Mouse (Mus musculus): Measurements from ENCODE around the gene Mlh3. TPM values are rescaled to one million over a fixed set of nuclear protein-coding genes. Genes with fewer than 3 reads are reported as not detected.

Gene Mlh3
- polyA plus RNA-seq, 1 experiment from 2014 or later = 11.2 TPM

DNA sequence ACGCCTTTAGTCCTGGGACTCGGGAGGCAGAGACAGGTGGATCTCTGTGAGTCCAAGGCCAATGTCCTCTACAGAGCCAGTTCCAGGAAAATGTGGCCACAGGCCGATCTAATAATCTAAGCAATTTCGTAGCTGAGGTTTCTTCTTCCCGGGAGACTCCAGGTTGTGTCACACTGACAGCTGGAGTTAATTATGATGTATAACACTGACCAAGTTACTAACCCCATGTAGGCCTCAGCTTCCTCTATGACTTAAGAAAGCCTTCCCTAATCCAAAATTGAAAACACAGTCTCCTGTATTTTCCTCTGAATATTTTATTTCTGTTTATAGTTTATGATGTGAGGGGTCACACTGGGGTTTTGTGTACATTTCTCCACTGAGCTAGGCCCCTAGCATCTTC, 55.4 kb downstream of the Mlh3 start:
- no peak for ATAC-seq (ENCODE audit: low FRiP score)
- H3K27me3 ChIP-seq = no peaks in the 10 kb centered on the region
- no peak overlapping the region for H3K27ac ChIP-seq
- peaks cover 10% of the 10 kb centered on the region for H3K4me1 ChIP-seq
- H3K9ac ChIP-seq = no peak overlapping the region
- H3K36me3 ChIP-seq (replicated peaks) = no peaks in the 10 kb centered on the region
- no peaks in the 10 kb centered on the region for H3K9me3 ChIP-seq
- no peak overlapping the region for H3K4me2 ChIP-seq
- H3K4me3 ChIP-seq (replicated peaks) = no peak overlapping the region
- WGBS = 82% methylated on average over 5 of the region's 5 CpGs

DNA sequence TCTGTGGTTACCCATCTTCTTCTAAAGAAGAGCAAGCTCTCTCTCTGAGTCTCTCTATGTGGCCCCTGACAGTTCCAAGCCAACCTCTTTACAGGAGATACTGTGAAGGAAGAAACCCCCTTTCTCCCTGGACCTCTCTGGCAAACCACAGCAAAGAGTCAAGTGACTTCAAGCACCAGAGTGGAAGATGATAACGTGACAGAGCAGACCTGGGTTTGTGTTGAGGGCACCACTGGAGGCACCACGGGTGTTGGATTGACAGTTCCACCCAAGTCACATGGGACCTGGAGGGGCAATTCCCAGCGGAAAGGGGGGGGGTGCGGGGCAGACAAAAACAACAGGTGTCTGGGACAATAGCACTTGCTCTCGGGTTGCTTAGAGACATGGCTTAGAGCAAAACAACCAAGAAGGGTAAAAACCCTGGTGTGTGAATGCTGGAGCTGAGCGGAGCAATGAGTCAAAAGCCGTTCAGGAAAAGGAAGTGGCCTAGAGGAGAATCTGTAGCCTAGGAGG, 61.7 kb downstream of the Mlh3 start:
- no peak for ATAC-seq (ENCODE audit: low FRiP score)
- Histone ChIP-seq H3K4me3 (replicated peaks) (no peak overlapping the region), H3K27ac (no peak overlapping the region), H3K9me3 (no peaks in the 10 kb centered on the region), H3K4me2 (no peak overlapping the region), H3K36me3 (replicated peaks) (no peaks in the 10 kb centered on the region), H3K9ac (no peak overlapping the region), H3K4me1 (no peaks in the 10 kb centered on the region), H3K27me3 (no peaks in the 10 kb centered on the region)
- 34% methylated on average over 7 of the region's 7 CpGs for WGBS

DNA sequence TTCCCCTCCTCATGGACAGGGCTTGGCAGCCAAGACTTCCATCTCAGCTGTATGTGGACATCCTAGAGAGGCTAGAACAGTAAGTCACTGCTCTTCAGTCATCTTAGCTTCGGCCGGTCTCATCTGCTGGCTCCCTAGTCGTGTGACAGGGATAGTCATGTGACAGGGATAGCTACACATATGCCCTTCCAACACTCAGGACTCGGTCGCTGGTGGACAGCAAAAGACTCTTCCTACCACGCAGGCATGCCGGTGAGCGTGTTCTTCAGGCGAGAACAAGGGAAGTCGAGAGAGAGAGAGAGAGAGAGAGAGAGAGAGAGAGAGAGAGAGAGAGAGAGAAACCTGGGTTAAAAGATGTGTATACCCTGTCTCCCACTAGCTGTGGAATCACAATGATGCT, 65.0 kb downstream of the Mlh3 start:
- no peak for ATAC-seq (ENCODE audit: low FRiP score)
- H3K27ac ChIP-seq = no peak overlapping the region

DNA sequence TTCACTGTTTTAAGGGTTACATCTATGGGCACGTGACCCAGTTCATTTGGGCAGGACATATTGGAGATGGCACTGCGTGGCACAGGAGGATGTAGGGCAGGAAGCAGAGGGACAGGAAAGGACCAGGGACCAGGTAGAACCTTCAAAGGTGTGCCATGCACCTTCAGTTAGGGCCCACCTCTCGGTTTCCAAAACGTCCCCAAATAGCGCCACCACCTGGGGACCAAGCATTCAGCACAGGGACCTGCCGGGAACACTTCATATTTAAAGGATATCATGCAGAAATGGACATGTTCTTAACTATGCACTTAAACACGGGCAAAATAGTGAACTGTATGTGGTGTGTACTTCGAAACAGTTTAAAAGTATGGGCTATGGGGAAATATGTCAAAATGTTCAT, 66.3 kb downstream of the Mlh3 start:
- no peak for ATAC-seq (ENCODE audit: low FRiP score)
- Histone ChIP-seq H3K9ac (no peak overlapping the region), H3K36me3 (replicated peaks) (no peaks in the 10 kb centered on the region), H3K4me1 (peaks cover 15% of the 10 kb centered on the region), H3K9me3 (no peaks in the 10 kb centered on the region), H3K27ac (no peak overlapping the region), H3K27me3 (peaks cover 10% of the 10 kb centered on the region; the same call in 1 of the 2 replicates), H3K4me3 (replicated peaks) (no peak overlapping the region), H3K4me2 (no peak overlapping the region)
- 48% methylated on average over 8 of the region's 8 CpGs for WGBS

More for the DNA sequence above, 65.0 kb downstream of the Mlh3 start:
- H3K36me3 ChIP-seq (replicated peaks) = no peaks in the 10 kb centered on the region
- H3K4me3 ChIP-seq (replicated peaks) = no peak overlapping the region
- no peaks in the 10 kb centered on the region for H3K9me3 ChIP-seq
- no peak overlapping the region for H3K4me2 ChIP-seq
- H3K9ac ChIP-seq = no peak overlapping the region
- WGBS = 91% methylated on average over 10 of the region's 10 CpGs
- H3K27me3 ChIP-seq = 0 out of 2 replicates have a peak, but pooled peaks cover 6% of the 10 kb centered on the region
- H3K4me1 ChIP-seq = peaks cover 15% of the 10 kb centered on the region

DNA sequence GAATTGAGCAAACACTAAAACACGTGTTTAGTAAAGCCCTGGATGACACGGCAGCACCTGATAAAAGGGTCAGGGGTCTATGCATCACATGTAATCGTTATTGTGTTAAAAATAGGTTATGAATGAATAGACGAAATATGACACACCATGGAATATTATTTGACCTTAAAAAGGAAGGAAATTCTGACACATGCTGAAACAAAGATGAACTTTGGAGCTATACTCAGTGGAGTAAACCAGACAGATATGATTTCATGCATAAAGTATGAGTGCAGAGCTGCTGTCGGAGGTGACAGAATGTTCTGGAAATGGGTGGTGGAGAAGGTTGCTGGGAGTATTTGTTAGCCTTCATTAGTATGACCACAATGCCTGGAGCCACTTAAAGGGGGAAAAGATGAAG, 66.7 kb downstream of the Mlh3 start:
- no peaks in the 10 kb centered on the region for H3K9me3 ChIP-seq
- peaks cover 15% of the 10 kb centered on the region for H3K4me1 ChIP-seq
- H3K27ac ChIP-seq = no peak overlapping the region
- H3K4me3 ChIP-seq (replicated peaks) = no peak overlapping the region
- no peak for ATAC-seq (ENCODE audit: low FRiP score)
- no peak overlapping the region for H3K4me2 ChIP-seq
- H3K36me3 ChIP-seq (replicated peaks) = no peaks in the 10 kb centered on the region
- H3K9ac ChIP-seq = no peak overlapping the region
- H3K27me3 ChIP-seq = peaks cover 11% of the 10 kb centered on the region; the same call in 1 of the 2 replicates
- WGBS = 85% methylated on average over 5 of the region's 5 CpGs

DNA sequence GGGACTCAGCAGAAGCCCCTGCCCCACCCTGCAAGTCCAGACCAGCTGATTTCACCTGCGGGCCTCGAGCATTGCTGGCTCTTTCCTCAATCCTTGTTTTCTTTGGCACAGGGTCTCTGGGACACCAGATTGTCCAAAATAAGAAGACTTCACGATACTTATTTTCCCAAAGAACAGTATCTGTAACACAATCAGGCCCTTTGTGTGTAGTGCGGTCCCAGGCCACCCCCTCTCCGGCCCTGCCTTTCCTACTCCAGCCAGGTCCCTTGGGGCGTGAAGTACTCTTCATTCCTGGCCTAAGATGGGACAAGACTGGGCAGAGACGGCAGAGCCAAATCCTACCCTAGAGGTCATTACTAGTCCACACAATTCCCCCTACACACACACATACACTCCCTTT, 68.2 kb downstream of the Mlh3 start:
- ATAC-seq (ENCODE audit: low FRiP score) = no peak
- peaks cover 16% of the 10 kb centered on the region; the same call in 1 of the 2 replicates for H3K27me3 ChIP-seq
- WGBS = 79% methylated on average over 7 of the region's 7 CpGs
- H3K4me3 ChIP-seq (replicated peaks) = no peak overlapping the region
- no peaks in the 10 kb centered on the region for H3K9me3 ChIP-seq
- H3K4me2 ChIP-seq = no peak overlapping the region
- no peaks in the 10 kb centered on the region for H3K36me3 ChIP-seq (replicated peaks)
- no peak overlapping the region for H3K27ac ChIP-seq
- peaks cover 15% of the 10 kb centered on the region for H3K4me1 ChIP-seq
- H3K9ac ChIP-seq = no peak overlapping the region

DNA sequence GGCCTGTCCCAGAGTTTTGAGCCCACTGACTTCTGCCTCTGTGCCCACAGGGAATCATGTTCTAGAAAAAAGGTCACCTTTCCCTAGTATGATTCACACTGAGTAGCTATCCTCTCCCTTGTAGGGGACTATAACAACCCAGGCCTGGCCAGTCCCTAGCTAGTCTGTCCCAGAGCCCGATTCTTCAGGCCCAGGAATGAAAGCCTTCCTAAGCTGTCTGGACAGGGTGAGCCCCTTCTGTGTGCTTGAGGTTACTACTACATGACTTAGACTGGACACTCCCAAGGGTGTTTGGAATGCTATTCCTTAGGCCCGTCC, 68.6 kb downstream of the Mlh3 start:
- Histone ChIP-seq H3K36me3 (replicated peaks) (no peaks in the 10 kb centered on the region), H3K4me2 (0 out of 2 replicates have a peak overlapping the region, but pooled peaks have one; percentile 25), H3K27me3 (peaks cover 16% of the 10 kb centered on the region; the same call in 1 of the 2 replicates), H3K27ac (peak overlapping the region; percentile 72; the same call in 1 of the 2 replicates), H3K9me3 (no peaks in the 10 kb centered on the region), H3K4me1 (peaks cover 15% of the 10 kb centered on the region), H3K4me3 (replicated peaks) (no peak overlapping the region), H3K9ac (no peak overlapping the region)
- ATAC-seq (ENCODE audit: low FRiP score) = no peak
- 75% methylated on average over 2 of the region's 2 CpGs for WGBS

DNA sequence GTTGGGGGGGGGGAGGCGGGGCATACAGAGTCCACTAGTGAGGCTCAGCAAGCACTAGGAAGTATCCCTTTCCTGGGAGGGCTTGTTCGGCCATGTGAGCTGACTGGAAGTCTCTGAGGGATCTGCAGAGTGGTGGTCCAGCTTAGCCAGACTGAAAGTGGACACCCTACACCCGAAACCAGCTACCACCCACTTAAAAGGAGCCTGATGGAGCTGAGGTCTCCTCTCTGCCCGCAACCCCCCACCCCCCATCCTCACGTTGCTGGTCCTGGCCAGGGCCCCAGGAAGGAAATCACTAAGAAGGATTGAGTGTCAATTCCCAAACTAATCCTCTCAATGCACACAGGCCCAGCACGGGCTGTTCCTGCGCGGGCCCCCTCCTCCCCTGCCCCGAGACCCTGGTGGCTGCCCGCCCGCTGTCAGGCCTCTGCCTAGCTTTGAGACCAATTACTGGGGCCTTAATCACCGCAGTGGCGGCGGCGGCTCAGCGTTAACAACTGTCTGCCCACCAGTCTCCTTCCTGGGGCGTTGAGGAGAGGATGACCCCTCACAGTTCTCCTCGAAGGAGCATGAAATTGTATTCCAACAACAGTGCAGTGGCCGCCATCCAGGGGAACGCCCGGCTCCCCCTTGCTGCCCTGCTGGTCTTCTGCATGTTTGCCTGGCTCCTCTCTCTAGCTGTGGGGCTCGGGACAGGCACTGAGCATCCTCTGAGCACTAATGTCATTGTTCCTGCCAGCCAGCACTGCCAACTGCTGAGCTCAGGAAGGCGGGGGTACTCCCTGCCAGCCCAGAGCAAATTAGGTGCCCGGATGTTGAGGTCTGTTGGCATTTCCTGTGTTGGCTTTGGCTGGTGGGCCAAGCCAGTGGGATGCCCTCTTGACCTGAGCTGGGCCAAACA, 69.2 kb downstream of the Mlh3 start:
- H3K9ac ChIP-seq = peak overlapping the region; percentile 2; the same call in 1 of the 2 replicates
- H3K36me3 ChIP-seq (replicated peaks) = no peaks in the 10 kb centered on the region
- peak overlapping the region; percentile 72 for H3K27ac ChIP-seq
- peaks cover 15% of the 10 kb centered on the region for H3K4me1 ChIP-seq
- peak overlapping the region; percentile 25 for H3K4me2 ChIP-seq
- no peak overlapping the region for H3K4me3 ChIP-seq (replicated peaks)
- no peaks in the 10 kb centered on the region for H3K9me3 ChIP-seq
- ATAC-seq (ENCODE audit: low FRiP score) = peak; percentile 51; the same call in 1 of the 2 replicates
- peaks cover 17% of the 10 kb centered on the region; the same call in 1 of the 2 replicates for H3K27me3 ChIP-seq
- WGBS = 11% methylated on average over 24 of the region's 24 CpGs

DNA sequence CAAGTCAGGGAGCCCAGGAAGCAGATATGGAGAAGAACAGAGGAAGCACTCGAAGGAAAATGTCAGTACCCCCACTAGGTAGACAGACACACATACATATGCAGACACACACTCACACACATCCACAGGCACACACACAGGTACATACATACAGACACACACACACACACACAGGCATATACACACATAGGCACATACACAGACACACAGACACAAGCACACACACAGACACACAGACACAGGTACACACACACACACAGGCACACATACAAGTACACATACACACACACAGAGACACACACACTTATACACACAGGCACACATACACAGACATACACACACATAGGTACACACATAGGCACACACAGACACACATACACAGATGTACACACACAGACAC, 70.4 kb downstream of the Mlh3 start:
- WGBS = 88% methylated on average over 1 of the region's 1 CpGs
- no peaks in the 10 kb centered on the region for H3K9me3 ChIP-seq
- H3K4me1 ChIP-seq = peaks cover 16% of the 10 kb centered on the region
- ATAC-seq (ENCODE audit: low FRiP score) = no peak
- H3K27me3 ChIP-seq = peaks cover 20% of the 10 kb centered on the region; the same call in 1 of the 2 replicates
- no peak overlapping the region for H3K4me2 ChIP-seq
- H3K36me3 ChIP-seq (replicated peaks) = no peaks in the 10 kb centered on the region
- no peak overlapping the region for H3K4me3 ChIP-seq (replicated peaks)
- no peak overlapping the region for H3K9ac ChIP-seq
- H3K27ac ChIP-seq = no peak overlapping the region

DNA sequence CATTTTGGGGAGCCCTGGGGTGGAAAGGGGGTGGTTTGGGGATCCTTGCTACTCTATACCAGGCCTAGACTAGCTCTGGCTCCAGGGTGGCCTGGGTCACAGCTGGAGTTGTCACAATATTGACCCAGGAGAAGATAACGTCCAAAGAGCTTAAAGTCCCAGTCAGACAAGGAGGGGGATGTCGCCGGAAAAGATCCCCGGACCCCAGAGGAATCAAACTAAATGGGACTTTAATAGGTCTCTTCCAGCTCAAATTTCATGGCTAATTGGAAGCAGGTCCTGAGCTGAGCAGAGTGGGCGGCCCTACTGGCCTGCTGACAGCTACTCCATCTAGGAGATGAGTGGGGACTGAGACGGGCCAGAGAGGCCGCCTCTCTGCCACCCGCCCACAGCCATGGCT, 72.5 kb downstream of the Mlh3 start:
- no peak overlapping the region for H3K4me2 ChIP-seq
- 43% methylated on average over 8 of the region's 8 CpGs for WGBS
- no peak overlapping the region for H3K9ac ChIP-seq
- no peak for ATAC-seq (ENCODE audit: low FRiP score)
- H3K4me1 ChIP-seq = peaks cover 24% of the 10 kb centered on the region
- no peak overlapping the region for H3K27ac ChIP-seq
- H3K27me3 ChIP-seq = peaks cover 20% of the 10 kb centered on the region; the same call in 1 of the 2 replicates
- H3K36me3 ChIP-seq (replicated peaks) = no peaks in the 10 kb centered on the region
- H3K4me3 ChIP-seq (replicated peaks) = no peak overlapping the region
- no peaks in the 10 kb centered on the region for H3K9me3 ChIP-seq

DNA sequence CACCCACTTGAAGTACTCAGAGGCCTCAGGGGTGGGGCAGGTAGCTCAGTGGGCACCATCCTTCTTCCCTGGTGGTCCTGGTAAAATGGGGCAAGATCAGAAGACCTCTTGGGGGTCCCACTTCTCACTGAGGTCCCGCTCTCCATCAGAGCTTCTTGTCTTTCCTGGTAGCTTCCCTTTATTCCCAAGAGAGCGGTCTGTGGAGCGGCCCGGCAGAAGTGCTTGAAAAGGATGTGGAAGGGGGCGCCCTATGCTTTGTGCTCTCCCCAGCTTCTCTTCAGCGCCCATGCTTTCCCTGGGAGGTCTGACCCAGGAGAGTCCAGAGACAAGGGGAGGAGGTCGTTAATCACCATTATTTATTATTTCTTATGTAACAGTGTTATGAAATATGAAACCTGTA, 73.0 kb downstream of the Mlh3 start:
- H3K4me1 ChIP-seq = peaks cover 29% of the 10 kb centered on the region
- H3K27me3 ChIP-seq = peaks cover 15% of the 10 kb centered on the region; the same call in 1 of the 2 replicates
- no peak overlapping the region for H3K4me3 ChIP-seq (replicated peaks)
- H3K4me2 ChIP-seq = no peak overlapping the region
- no peak overlapping the region for H3K27ac ChIP-seq
- no peak overlapping the region for H3K9ac ChIP-seq
- 76% methylated on average over 7 of the region's 7 CpGs for WGBS
- ATAC-seq (ENCODE audit: low FRiP score) = no peak
- H3K36me3 ChIP-seq (replicated peaks) = no peaks in the 10 kb centered on the region
- no peaks in the 10 kb centered on the region for H3K9me3 ChIP-seq

DNA sequence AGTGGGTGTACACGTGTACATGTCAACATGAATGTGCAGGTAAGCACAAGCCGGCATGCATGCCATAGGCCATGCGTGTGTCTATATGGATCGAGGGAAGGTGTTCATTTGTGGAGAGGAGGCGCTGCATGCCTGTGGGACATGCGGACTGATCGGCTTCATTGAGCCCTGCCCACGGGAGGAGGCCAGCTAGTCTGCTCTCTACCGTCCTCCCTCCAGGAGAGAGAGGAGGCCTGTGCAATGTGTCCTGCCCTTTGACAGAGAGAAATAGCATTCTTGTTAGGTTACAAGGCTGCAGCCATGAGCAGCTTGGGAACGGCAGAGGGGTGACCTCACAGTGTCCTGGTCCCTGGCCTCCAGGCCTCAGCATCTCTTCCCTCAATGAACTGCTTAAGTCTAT, 74.2 kb downstream of the Mlh3 start:
- Histone ChIP-seq H3K9me3 (no peaks in the 10 kb centered on the region), H3K4me2 (no peak overlapping the region), H3K36me3 (replicated peaks) (no peaks in the 10 kb centered on the region), H3K4me1 (peaks cover 23% of the 10 kb centered on the region), H3K9ac (no peak overlapping the region), H3K27ac (no peak overlapping the region), H3K4me3 (replicated peaks) (no peak overlapping the region), H3K27me3 (peaks cover 14% of the 10 kb centered on the region; the same call in 1 of the 2 replicates)
- 89% methylated on average over 10 of the region's 10 CpGs for WGBS
- no peak for ATAC-seq (ENCODE audit: low FRiP score)
